Mouse (Mus musculus) right cerebral cortex, adult 18-20 months (tissue): Measurements from ENCODE around the gene Enpp4.

Source experiments
- DNase-seq: peaks from one replicate; pipeline ENCODE4 v3.0.0; 2022; ENCODE audit warnings: mixed read lengths

The Enpp4 gene

DNA sequence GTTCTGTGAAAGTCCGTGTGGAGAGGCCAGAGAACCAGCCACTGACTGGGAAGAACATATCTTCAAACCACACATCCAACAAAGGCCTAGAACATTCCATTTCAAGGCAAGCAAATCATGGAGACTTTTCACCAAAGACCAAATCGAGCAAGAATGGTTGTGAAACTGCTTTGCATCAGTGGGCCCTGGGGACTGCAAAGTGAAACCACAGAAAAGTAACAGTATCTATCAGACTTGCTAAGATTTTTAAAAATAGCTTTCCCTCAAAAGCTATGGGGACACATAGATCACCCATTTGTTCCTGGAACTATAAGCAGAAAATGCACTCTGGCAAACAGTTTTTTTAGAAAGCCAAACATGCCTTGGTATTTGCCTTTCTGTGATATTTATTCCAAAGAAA is 14.7 kb downstream of the Enpp4 start:
- DNase-seq: no peak

GRCm38 (mm10) chr17:44088226-44088625 is 17.4 kb downstream of the Enpp4 start:
- no peak for DNase-seq

GRCm38 (mm10) chr17:44083156-44083555 is 22.5 kb downstream of the Enpp4 start:
- no peak for DNase-seq

GRCm38 (mm10) chr17:44078631-44079350 is 26.8 kb downstream of the Enpp4 start, which contains the start of gene Enpp5:
Gene Enpp5, plus strand, starts transcription at chr17:44078813.
- peak; percentile 95 for DNase-seq

- no peak for DNase-seq
Observed at GRCm38 (mm10) chr17:44077843-44078160, 27.8 kb downstream of the Enpp4 start.

- no peak for DNase-seq
Observed at GRCm38 (mm10) chr17:44077146-44077842, 28.3 kb downstream of the Enpp4 start.

DNA sequence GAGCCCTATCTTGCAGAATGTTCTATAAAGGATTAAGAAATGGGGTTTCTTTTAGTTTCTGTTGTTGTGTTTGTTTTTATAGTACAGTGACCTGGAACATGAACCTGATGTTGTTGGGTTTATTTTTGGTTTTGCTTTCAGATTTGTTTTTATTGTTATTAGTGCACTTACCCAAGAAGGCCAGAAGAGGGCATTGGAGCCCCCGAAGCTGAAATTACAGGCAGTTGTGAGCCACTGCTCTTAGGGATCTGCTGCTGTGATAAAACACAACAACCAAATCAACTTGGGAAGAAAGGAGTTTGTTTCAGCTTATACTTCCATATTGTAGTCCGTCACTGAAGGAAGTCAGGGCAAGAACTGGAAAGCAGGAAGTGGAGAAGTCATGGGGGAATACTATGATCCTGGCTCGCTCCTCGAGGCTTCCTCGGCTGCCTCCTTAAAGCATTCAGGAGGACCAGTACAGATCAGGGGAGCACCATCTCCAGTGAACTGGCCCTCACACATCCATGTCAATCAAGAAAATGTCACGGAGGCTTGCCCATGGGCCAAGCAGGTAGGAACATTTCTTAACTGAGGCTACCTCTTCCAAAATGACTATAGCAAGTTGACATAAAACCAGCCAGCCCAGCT is 29.4 kb downstream of the Enpp4 start:
- DNase-seq: no peak

DNA sequence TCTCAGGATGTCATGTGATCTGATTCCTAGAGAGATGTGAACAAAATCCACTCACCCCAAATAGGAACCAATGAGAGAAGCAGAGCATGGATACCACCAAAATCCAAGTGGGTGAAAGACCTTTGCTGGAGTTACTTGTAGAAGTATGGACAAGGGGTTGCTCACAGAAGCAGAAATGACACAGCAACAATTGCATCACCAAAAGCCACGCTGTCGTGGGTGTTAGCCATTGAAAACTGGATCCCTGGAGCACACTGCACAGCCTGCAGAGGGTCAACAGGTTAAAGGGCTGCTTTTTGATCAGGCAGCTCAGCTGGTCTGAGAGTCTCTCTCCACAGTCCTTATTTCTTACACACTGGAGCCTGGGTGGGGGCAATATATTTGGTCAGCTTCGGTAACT is 30.0 kb downstream of the Enpp4 start:
- no peak for DNase-seq

GRCm38 (mm10) chr17:44071680-44072079 is 33.9 kb downstream of the Enpp4 start:
- DNase-seq: no peak

- DNase-seq: no peak
Observed at GRCm38 (mm10) chr17:44068876-44069275, 36.7 kb downstream of the Enpp4 start.

- DNase-seq: no peak
Observed at GRCm38 (mm10) chr17:44061289-44061890, 44.2 kb downstream of the Enpp4 start.

DNA sequence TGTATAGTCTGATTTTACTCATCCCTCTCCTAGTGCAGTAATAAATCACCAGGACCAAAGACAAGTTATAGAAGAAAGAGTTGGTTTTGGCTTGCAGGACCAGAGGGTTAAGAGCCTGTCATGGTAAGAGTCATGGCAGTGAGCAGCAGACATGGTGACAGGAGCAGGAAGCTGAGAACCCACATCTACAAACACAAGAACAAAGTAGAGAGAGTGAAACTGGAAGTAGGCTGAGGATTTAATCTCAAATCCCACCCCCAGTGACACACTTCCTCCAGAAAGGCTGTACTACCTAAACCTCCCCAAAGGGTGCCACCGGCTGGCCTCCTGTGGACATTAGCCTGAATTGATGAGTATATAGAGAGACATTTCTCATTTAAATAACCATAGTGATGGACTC is 44.8 kb downstream of the Enpp4 start:
- no peak for DNase-seq

- DNase-seq: no peak
Observed at GRCm38 (mm10) chr17:44058145-44058544, 47.5 kb downstream of the Enpp4 start.

- no peak for DNase-seq
Observed at GRCm38 (mm10) chr17:44057123-44057522, 48.5 kb downstream of the Enpp4 start.

DNA sequence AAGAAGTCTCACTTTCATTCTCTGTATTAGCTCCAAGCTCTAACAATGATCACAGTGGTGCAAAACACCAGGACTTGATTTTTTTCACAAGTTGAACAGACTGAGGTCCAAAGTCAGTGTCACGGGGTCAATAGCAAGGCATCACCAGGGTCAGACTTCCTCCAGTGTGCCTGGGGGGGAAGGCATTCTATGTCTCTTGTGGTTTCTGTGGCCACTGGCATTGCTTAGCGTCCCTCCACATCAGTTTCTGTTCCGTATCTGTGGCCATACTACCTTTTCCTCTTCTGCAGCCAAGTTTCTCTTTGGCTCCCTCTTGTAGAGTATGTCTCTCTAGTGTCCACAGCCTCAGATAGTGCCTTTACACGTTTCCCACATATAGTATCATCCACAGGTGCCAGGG is 52.2 kb downstream of the Enpp4 start:
- DNase-seq: no peak
